Mouse (Mus musculus): ENCODE measurements around the gene Ugt2b37.
"Not testable (repeated sequence)": the region's sequence is repeated elsewhere in the genome, so short reads cannot be mapped to it uniquely, and the experiment has no call there.

The Ugt2b37 gene

GRCm38 (mm10) chr5:87254676-87255075 is at the start of gene Ugt2b37:
Gene Ugt2b37 (minus strand): TSS chr5:87254804.
- DNase-seq (ENCODE audit: low spot score), result not testable (repeated sequence)

DNA sequence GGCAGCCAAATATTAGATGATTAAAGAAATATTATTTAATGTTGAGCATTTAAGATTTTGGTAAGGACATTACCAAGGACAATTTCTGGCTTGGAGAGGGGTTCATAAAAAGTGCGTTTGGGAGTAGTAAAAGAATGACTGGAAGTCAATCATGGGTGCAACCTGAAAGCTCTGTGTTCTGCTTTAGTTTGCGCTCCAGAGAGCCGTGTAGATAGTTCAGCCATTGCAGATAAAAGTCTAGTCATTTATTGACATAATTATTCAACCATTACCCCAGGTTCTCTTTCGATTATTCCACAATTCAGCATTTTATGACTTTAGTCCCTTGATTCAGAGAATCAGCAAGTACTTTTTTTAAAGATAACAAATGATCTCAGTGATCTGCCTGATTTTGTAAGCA is 31.6 kb upstream of the Ugt2b37 start:
- DNase-seq (ENCODE audit: low spot score), result not testable (repeated sequence)

DNA sequence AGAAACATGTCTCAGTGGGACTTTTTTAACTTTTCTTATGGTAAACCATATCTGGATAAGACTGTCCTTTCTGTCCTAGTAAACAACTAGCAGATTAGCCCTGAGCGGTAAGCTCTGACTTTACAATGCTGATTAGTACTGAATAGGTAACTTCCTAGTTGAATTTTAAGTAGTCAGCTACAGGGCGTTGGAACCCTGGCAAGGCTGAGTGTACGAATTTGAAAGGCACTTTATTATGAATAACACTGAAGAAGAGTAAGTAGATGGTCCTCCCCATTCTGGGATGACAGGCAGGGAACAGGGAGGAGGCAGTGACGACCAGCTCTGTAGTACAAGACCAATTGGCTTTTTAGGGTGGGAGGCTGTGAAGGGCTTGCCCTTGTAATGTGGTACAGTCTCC is 21.4 kb upstream of the Ugt2b37 start:
- DNase-seq (ENCODE audit: low spot score), result not testable (repeated sequence)

GRCm38 (mm10) chr5:87275581-87275980 is 21.0 kb upstream of the Ugt2b37 start:
- DNase-seq (ENCODE audit: low spot score), result no peak

- no peak for DNase-seq (ENCODE audit: low spot score)
Observed at GRCm38 (mm10) chr5:87255831-87256230, 1.2 kb upstream of the Ugt2b37 start.

DNA sequence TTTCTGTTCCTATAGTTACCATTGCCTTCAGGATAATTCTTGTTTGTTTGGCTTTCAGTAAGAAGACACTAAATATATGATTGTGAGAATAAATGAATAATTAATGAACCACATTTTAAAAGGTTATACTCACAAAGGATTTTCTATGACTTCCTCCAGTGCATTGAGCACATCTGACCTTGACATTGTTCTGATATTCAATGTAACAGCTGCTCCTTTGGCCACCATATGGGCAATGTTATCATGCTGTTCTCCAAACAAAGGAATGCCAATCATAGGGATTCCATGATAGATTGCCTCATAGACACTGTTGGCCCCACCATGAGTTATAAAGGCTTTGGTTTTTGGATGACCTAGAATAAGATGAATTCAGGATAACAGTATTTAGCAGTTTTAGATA is 12.5 kb downstream of the Ugt2b37 start:
- DNase-seq (ENCODE audit: low spot score), result not testable (repeated sequence)

- DNase-seq (ENCODE audit: low spot score), result not testable (repeated sequence)
Observed at GRCm38 (mm10) chr5:87196430-87196829, 58.2 kb downstream of the Ugt2b37 start.
